Mouse (Mus musculus): Measurements from ENCODE around the gene Rpgrip1l. TPM values are rescaled to one million over a fixed set of nuclear protein-coding genes. Genes with fewer than 3 reads are reported as not detected.

Gene Rpgrip1l
- total RNA-seq, 2 experiments from 2014 or later = 20.6 to 26.7 TPM

DNA sequence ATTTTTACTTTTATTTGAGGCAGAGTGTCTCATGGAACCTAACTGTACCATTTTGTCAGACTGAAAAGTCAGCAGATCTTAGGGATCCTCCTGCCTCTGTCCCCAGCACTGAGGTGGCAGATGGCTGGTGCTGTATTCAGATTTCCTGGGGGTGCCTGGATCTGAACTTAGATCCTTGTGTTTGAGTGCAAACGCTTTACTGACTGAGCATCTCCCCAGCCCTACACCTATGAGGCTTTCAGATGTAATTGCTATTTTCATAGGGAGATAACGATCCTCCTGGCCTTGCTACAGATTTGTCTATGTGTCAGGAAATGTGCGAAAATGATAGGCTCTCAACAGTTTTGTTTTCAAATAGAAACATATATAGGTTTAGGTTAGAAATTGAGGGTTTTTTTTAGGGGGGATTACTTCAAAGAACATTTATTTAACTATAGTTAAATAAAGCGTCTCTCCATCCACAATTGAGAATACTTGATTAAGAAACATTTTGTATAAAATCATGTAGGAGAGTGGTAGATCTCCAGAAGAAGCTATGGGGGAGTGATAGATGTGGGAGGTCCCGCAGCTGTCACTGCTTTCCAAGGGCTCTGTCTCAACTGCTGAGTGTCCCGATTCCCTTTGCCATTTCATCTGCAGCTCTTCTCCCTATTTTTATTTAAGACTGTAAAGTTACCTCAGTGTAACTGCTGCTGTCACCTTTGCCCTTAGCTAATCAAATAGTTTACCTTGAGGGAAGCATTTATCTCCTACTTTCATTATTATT is 25.5 kb upstream of the Rpgrip1l start:
- peak in 1 of 2 experiments; percentile 45 for DNase-seq (ENCODE audit: low spot score in 2 of 2)
- intact Hi-C loops (cut with DNase I) = no loop called here

DNA sequence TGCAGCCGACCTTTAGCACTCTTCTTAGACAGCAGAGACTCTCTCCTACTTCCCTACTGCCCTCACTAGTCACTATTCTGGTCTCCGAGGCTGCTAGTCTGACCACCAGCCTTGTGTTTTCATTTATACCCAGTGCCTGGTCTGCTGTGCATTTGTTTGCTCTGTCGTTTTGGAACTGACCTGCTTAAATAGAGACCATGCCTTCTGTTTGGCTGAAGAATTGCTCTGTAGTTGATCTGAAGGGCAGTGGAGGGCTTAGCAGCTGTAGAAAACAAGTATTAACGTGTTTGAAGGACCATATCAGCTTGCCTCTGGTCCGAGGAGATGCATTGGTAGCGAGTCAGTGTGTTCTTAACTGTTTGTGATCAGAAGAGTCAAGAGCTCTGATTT is 16.4 kb upstream of the Rpgrip1l start:
- no peak for DNase-seq (ENCODE audit: low spot score in 2 of 2)
- intact Hi-C loops (cut with DNase I) = no loop called here

DNA sequence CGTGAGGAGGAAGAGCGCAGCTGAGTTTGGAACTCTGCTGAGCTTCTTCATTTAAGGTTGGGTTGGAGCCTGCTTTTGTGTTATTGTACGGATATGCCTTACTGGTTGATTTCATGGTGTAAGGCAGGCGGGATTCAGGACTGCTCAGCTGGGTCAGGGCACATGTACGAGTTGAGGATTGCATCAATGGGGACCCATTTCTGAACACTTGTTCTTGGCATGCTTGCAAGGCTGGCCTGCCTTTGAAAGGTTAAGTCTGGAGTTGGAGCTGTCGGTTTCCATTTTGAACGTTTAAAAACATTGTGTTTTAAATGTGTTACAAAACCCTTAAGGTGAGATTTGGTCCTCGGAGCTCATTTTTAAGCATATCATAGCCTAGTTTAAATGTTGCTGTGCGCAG is 16.0 kb upstream of the Rpgrip1l start:
- intact Hi-C loops (cut with DNase I) = no loop called here
- DNase-seq (ENCODE audit: low spot score in 2 of 2) = no peak

DNA sequence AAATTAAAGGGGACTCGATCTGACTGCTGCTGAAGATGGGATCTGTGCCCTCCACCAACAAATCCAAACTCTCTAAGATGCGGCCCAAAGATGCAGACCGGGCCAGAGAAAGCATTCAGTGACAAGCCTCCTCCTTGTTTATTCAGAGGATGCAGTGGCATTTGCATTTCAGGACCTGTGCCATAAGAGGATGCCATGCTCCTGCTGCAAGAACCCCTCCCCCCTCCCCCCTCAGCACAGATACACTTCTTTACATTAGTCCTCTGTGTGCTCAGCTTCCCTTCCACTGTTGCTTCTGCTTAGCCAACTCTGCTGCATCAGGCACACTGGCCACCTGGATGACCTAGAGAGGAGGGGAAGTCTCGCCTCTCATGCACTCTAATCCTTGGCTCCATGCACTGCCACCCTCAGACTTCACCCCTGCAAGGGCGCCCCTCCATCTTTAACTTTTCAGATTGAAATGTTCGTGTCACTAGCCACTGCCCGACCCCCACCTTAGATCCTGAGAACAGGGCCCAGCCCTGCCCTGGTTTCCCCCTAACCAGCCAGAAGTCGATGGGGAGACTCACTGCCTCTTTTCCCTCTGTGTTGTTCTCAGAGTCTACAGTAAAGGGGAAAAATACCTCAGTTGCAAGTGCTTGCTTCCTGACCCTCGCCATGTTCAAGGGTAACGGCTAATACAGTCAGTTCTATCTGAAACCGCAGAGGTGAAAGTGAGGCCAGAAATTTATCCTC is 14.6 kb upstream of the Rpgrip1l start:
- intact Hi-C loops (cut with DNase I) = no loop called here
- no peak for DNase-seq (ENCODE audit: low spot score in 2 of 2)

DNA sequence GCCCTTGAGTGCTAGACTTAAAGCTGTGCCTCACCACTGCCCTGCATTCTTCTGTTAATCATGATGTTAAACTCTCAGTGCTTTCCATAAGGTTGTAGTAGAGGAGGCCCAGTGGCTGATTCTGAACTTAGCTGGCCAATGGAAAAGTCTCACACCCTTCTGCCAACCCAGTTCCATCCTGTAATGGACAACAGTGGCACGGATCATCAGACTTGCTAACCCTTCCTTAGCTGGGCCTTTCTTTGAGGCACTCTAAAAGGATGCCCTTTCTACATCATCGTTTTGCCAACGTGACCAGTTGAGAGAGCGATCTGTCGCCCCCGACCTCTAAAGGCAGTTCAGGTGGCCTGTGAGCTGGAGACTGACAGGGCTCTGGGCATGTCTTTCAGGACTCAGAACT is 13.9 kb upstream of the Rpgrip1l start:
- intact Hi-C loops (cut with DNase I) = no loop called here
- DNase-seq (ENCODE audit: low spot score in 2 of 2) = no peak

DNA sequence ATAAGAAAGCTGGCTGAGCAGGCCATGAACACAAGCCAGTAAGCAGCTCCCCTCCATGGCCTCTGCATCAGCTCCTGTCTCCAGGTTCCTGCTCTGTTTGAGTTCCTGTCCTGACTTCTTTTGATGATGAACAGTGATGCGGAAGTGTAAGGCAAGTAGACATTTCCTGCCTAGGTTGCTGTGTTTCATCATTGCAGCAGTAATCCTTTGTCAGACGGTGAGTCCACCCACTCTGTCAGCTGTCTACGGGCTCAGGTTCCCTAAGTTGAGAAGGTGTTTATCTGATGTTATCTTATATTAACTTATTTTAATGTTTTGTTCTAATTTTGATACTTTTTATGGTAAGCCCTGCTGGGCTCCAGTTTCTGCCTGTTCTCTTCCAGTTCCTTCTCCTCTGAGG is 13.0 kb upstream of the Rpgrip1l start:
- DNase-seq (ENCODE audit: low spot score in 2 of 2) = no peak
- intact Hi-C loops (cut with DNase I) = no loop called here

DNA sequence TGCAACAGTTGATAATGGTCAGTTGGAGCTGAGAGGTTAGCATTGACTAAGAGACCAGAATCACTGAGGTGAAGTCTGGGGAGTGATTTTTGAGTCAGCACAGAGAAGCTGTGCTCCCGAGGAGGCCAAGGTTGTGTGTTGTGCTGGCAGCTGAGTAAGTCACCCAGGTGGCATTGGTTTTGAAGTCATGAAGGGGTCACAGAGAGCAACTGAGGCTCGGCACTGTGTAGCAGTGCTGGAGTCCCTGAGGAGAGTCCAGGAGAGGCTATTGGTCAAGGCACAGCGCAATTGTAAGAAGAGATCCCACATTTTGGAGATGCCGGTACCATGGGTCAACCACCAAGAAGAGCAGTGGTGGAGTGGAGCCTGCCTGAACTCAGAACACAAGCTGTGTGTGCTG is 11.9 kb upstream of the Rpgrip1l start:
- intact Hi-C loops (cut with DNase I) = no loop called here
- DNase-seq (ENCODE audit: low spot score in 2 of 2) = no peak

DNA sequence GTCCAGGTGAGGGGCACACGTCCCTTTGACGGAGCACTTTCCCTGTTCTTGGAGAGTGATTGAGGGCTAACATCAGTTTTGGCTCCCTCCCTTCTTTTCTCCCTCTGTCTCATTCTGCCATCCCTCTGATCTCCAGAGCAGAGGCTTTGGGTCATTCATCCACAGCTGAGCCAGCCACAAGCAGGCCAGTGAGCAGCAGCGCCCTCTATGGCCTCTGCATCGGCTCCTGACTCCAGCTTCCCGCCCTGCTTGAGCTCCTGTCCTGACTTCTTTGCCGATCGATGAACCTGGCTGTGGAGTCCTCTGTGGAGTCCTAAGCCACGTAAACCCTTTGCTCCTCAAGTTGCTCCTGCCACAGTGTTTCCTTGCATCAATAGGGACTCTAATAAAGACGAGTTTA is 11.2 kb upstream of the Rpgrip1l start:
- no peak for DNase-seq (ENCODE audit: low spot score in 2 of 2)
- intact Hi-C loops (cut with DNase I) = no loop called here

DNA sequence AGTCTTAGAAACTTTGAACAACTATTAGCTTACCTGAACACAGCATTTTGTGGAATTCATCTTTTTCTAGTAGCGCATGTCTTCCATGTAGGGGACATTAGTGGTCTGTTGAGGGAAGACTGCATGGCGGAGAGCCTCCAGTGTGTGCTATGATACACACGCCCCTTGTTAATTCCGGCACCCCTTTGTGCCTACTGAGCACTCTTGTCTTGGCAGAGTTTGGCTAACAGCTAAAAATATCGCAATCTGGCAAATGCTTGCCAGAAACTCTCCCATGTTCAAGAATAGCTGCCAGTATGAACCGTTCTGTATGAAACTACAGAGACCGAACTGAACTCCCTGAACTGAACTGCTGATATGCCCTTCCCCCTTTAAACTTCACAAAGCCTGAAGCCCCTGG is 10.4 kb upstream of the Rpgrip1l start:
- intact Hi-C loops (cut with DNase I) = no loop called here
- DNase-seq (ENCODE audit: low spot score in 2 of 2) = no peak

DNA sequence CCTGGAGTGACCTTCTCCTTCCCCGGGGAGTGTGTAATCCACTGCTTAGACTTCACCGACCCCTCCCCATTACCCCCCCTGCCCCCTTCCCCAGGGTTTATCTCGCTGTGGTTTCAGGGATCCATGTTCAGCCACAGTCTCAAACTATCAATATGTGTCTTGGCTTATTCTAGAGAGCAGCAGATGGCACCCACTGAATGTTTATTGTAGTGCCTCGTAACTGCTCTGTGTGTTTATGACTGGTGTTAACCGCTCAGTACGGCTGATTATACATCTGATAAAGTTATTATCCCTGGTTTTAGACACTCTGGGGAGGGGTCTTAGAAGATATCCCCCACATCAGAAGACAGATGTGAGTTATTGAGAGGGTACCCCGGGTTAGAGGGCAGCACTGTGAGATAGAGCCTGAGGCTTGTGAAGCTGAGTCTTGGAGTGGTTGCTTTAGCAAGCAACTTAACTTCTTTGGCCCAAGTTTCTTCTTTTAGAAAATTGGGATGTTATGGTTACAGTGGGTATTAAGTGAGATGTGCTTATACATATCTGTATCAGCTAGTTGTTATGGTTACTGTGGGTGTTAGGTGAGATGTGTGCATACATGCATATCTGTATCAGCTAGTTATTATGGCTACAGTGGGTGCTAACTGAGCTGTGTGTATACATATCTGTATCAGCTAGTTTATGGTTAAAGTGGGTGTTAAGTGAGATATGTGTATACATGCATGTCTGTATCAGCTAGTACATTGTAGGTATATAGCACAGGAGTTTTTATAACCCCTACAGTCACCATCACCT is 6.1 kb upstream of the Rpgrip1l start:
- intact Hi-C loops (cut with DNase I) = no loop called here
- DNase-seq (ENCODE audit: low spot score in 2 of 2) = no peak

DNA sequence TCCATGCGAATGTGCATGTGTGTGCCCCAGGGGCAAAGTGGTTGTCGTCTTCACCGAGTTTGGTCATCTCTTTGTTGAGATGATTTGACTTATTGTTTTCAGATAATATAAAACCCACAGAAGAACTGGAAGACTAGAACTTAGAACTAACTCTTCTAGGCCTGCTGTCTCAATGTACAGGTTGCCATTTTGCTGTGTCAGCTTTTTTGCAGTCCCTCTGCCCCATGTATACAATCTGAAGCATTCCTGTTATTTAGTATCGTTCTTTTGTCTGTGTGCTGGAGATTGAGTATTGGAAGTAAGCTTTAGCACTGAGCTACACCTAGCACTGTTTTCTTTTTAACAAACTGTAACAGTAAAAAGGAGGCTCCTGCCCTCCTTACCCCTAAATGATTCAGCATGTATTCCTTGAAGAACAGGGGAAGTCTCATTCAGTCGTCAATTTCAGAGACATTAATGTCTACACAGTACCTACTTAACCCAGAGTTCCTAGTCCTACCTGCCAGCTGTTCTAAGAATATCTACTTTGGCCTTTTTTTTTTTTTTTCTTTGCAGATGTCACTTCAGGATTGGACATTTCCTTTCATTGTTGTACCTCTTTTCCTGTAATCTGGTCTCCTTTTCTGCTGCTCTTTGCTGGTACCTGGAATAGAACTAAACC is 4.6 kb upstream of the Rpgrip1l start:
- intact Hi-C loops (cut with DNase I) = no loop called here
- no peak for DNase-seq (ENCODE audit: low spot score in 2 of 2)

DNA sequence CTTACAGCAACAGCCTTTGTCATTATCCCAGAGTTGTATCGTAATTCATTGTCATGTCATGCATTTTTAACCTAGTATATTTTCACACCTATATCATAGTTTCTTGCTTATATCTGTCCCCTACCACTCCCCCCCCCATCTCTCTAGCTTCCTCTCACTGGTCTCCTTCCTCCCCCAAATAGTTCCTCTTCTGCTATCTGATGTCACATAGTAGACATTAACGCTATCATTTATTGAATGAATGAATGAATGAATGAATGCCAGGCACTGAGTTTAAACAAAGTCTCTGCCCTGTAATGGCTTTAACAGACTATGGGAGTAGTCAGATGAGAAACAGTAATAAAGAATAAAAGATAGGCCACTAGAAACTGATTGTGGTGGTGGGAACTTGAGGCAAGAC is 720 bp downstream of the Rpgrip1l start:
- intact Hi-C loops (cut with DNase I) = no loop called here
- no peak for DNase-seq (ENCODE audit: low spot score in 2 of 2)

DNA sequence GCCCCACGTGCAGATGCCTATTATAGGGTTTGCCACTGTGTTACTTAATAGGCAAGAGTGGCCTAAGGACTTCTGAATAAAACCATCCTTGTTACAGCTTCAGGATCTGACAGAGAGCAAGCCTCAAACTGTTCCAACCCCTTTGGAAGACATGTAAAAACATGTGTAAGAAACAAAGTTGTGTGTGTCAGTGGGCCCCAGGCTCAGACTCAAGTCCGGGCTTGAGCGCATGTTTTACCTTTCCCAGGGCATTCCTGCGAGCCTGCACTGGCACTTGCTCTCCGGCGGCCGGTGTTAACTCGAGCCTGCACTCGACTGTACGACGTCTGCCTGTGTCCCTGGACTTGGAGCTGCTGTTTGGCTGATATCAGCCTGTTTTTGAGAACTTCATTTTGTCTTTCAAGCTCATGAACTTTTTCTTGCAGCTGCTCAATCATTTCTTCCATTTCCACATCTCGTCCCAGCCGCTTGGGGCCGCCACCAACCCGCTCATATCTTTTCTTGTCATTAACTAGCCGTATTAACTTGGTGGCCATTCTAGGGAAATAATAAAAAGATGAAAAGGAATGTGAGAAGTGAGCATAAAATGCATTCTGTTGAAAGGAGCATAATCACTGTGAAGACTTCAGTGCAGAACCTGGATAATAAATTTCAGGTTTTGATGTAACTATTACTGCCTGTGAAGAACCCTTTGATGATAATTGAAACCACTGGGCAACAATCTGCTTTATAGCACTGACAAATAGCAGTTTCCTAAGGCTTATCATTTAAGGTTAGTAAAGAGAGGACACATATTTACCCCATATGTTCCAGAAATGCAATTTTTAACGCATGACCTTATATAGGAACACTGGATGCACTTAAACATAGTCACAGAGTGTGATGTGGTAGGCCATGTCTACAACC is 8.3 kb downstream of the Rpgrip1l start:
- intact Hi-C loops (cut with DNase I) = no loop called here
- no peak for DNase-seq (ENCODE audit: low spot score in 2 of 2)

DNA sequence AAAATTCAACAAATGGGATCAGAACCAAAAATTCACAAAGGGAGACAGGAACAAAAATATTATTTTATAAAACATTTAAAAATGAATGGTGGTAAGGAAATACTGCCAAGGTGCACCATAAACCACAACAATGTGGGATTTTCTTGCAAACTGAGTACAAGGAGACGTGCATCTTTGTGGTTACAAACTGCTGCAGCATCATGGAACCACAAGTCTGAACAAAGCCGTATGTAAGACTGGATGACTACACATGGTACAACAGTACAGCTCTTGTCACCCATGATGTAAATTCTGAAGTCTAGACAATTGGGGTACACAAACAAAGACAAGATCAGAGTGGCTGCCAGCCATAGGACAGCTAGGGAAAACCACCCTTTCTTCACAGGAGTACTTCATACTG is 14.4 kb downstream of the Rpgrip1l start:
- DNase-seq (ENCODE audit: low spot score in 2 of 2) = no peak
- intact Hi-C loops (cut with DNase I) = no loop called here

DNA sequence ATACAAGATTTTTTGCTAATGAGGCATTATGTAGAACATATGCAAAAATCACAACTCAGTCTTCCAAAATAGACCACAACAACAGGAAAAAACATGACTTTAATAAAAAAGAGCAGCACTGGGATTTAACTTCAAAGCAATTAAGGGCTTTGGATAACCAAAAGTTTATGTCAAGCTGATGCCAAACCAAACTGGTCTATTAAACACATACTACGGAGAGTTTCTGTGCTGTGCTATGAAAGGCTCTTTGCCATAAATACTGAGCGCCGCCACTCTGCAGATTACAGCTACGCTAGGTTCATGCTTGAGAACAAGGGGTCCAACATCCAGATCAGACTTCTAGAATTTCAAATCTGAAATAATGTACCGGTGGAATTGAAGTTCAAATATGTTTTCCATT is 17.3 kb downstream of the Rpgrip1l start:
- intact Hi-C loops (cut with DNase I) = no loop called here
- no peak for DNase-seq (ENCODE audit: low spot score in 2 of 2)

DNA sequence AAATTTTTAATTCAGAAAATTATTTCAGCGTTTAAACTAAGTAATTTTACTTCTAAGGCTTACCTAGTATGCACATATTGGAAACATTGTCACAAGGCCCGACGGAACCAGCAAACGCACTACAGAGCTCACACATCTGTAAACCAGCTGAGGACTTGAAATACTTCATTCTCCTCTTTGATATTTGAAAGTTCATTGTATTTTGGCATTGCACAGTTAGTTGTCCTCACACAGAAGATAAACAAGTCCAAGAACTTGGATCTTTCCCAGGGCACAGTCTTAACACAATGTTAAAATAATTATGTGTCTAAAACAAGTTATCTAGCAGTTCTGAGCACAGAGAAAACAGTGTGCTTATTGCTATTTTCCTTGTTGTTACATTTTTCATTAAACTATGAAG is 22.5 kb downstream of the Rpgrip1l start:
- intact Hi-C loops (cut with DNase I) = no loop called here
- DNase-seq (ENCODE audit: low spot score in 2 of 2) = no peak

DNA sequence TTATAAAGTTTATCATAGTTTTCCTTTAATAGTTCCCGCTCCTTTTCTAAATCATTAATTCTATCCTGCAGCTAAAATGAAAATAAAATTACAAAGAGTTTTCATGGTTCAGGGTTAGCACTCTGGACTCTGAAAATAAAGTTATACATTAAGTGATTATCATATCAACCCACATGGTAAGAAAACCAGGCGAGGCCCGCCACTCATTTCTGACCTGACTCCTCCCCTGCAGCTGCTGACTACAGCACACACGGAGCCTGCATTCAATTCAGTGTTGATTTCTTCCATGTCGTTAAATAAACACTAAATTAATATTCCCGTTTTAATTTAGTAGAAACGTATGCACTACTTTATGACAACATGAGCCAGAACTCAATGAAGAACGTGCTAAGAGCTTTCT is 26.8 kb downstream of the Rpgrip1l start:
- no peak for DNase-seq (ENCODE audit: low spot score in 2 of 2)
- intact Hi-C loops (cut with DNase I) = no loop called here

DNA sequence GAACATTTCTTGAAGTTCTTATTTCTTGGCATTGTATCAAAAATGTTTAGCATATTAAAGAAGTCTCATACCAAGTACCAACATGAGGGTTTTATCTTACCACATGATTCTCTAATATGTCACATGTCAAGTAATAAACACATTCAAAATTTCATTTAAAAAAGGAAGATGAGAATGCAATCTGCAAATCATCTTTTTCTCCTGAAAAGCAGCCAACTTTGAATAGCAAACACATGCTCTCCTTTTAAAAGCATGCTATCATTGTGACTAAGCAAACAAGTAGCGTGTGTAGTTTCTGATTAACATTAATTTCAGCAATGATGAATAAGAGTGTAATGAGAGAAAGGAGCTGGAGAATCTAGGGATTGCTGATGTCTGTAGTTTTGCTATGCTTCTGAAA is 29.2 kb downstream of the Rpgrip1l start:
- intact Hi-C loops (cut with DNase I) = no loop called here
- no peak for DNase-seq (ENCODE audit: low spot score in 2 of 2)

DNA sequence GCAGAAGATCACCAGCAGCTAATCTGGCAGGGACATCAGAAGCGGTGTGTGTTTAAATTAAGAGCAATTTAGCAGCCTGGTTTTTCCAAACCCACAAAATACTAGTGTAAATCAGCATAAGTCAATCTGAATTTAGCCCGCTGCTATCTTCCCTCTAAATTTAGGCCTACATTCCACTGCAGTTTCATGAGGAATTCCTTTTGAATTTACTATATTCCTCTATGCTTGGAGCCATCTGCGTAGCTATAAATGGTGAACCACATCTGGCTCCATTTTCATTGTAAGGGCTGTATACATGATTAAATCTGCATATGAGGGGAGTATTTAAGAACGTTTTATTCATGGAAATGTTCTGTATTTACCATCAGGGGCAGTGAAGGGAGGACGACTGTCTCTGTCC is 30.4 kb downstream of the Rpgrip1l start:
- intact Hi-C loops (cut with DNase I) = no loop called here
- DNase-seq (ENCODE audit: low spot score in 2 of 2) = no peak

All from left cerebral cortex, postnatal 36 days (tissue).